Mouse (Mus musculus) myocyte (in vitro differentiated cells): ENCODE measurements around the gene Nup93.

Experiments
- MYOD1 ChIP-seq, 3 experiments: IDR thresholded peaks; one replicate each; pipeline ENCODE4 v1.6.1; 2011; ENCODE audit warnings: control low read depth in 2 of 3, low read depth in 2 of 3, mild to moderate bottlenecking in 2 of 3, moderate library complexity in 1 of 3; ENCODE audit not compliant: insufficient read length in 2 of 3, control insufficient read depth in 1 of 3
- MYOG ChIP-seq, 3 experiments: IDR thresholded peaks; one replicate each; pipeline ENCODE4 v1.6.1; 2011; ENCODE audit warnings: control low read depth in 2 of 3, low read depth in 2 of 3, mild to moderate bottlenecking in 2 of 3; ENCODE audit not compliant: insufficient read length in 2 of 3, control insufficient read depth in 1 of 3, insufficient read depth in 1 of 3
- POLR2A ChIP-seq: IDR thresholded peaks from one replicate; pipeline ENCODE4 v1.6.1; 2011; ENCODE audit warnings: low read depth, mild to moderate bottlenecking, control low read depth, moderate library complexity; ENCODE audit not compliant: insufficient read length
- POLR2AphosphoS2 ChIP-seq: IDR thresholded peaks from one replicate; pipeline ENCODE4 v1.6.1; 2011; ENCODE audit warnings: low read depth, control low read depth; ENCODE audit not compliant: insufficient read length
- TCF3 ChIP-seq: IDR thresholded peaks from one replicate; pipeline ENCODE4 v1.6.1; 2011; ENCODE audit warnings: low read depth, control low read depth; ENCODE audit not compliant: insufficient read length

- TF ChIP-seq TCF3 (no peak), POLR2AphosphoS2 (no peak), POLR2A (no peak), MYOD1 (IDR thresholded peaks at IDR 0.05; ENCODE audit: control insufficient read depth in 1 of 3, insufficient read length in 2 of 3, low read depth in 2 of 3) (no peak), MYOG (IDR thresholded peaks at IDR 0.05; ENCODE audit: control insufficient read depth in 1 of 3, insufficient read depth in 1 of 3, insufficient read length in 2 of 3, low read depth in 2 of 3) (no peak)
These were observed 90.0 kb downstream of the Nup93 start for GRCm38 (mm10) chr8:94304412-94304811.
